Mouse (Mus musculus): ENCODE measurements around the gene Mical3. TPM values are rescaled to one million over a fixed set of nuclear protein-coding genes. Genes with fewer than 3 reads are reported as not detected.

The Mical3 gene
- polyA plus RNA-seq, 1 experiment from 2014 or later: 35.2 TPM

DNA sequence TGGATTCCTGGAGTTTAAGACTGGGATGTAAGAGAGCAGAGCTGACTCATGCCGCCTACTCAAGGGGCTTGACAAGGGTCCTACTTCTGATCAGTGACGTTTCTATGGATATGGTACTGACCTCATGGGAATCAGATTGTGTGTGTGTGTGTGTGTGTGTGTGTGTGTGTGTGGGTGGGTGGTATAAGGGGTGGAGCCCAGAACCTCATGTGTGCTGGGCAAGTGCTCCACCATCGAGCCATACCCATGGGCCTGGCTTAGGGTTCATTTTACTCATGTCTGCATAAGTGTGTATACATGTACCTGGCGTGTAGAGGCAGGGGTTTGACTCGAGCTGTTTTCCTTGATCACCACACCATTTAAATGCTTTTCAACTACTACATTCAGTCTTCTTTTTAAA lies 186.8 kb downstream of the Mical3 start:
- 88% methylated on average over 5 of the region's 5 CpGs for WGBS
- no peak for ATAC-seq (ENCODE audit: low FRiP score)
- H3K36me3 ChIP-seq: peaks cover 44% of the 10 kb centered on the region
- no peak overlapping the region for H3K4me3 ChIP-seq (replicated peaks)
- H3K9me3 ChIP-seq (replicated peaks): no peaks in the 10 kb centered on the region
- H3K27ac ChIP-seq (replicated peaks): no peak overlapping the region
- no peak overlapping the region for H3K9ac ChIP-seq (replicated peaks)
- no peaks in the 10 kb centered on the region for H3K4me1 ChIP-seq
- no peaks in the 10 kb centered on the region for H3K27me3 ChIP-seq (replicated peaks)
- H3K4me2 ChIP-seq: no peak overlapping the region

DNA sequence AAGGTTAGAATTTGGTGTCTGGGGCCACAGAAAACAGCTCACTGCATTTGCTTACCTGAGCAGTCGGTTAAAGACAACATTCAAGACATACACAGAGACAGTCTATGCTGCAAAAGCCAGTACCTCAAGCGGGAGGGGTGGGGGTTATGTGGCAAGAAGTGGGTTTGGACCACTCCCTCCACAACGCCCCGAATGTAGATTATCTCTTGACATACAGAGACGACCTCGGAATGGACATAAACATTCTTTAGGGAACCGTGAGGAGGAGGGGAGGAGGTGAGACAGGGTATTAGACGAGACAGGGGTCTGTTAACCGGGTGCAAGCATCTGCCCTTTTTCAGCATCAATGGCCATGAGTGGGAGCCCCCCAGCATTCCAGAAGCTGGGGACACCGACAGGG lies 187.2 kb downstream of the Mical3 start:
- H3K27ac ChIP-seq (replicated peaks): no peak overlapping the region
- H3K4me1 ChIP-seq: no peaks in the 10 kb centered on the region
- H3K27me3 ChIP-seq (replicated peaks): no peaks in the 10 kb centered on the region
- H3K4me3 ChIP-seq (replicated peaks): no peak overlapping the region
- no peak for ATAC-seq (ENCODE audit: low FRiP score)
- no peak overlapping the region for H3K4me2 ChIP-seq
- H3K9ac ChIP-seq (replicated peaks): no peak overlapping the region
- peaks cover 40% of the 10 kb centered on the region for H3K36me3 ChIP-seq
- 89% methylated on average over 10 of the region's 10 CpGs for WGBS
- no peaks in the 10 kb centered on the region for H3K9me3 ChIP-seq (replicated peaks)

DNA sequence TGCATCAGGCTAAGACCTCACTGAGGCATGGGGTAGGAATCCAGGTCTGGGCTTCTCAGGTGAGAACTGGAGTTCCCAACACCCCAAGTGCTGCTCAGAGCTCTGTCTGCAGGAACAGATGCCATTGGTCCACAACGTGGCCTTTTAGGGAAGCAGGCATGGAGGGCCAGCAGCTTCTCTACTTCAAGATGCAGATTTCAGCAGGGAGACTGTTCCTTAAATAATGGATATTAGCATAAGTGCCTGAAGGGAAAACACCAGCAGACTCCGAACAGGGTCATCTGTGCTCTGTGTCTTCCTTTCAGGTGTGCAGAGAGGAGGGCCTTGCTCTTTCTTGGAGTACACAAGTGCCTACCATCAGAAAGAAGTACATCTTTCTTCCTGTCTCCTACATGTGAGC lies 187.7 kb downstream of the Mical3 start:
- peaks cover 35% of the 10 kb centered on the region for H3K36me3 ChIP-seq
- H3K4me3 ChIP-seq (replicated peaks): no peak overlapping the region
- H3K4me1 ChIP-seq: no peaks in the 10 kb centered on the region
- ATAC-seq (ENCODE audit: low FRiP score): no peak
- H3K27ac ChIP-seq (replicated peaks): no peak overlapping the region
- 73% methylated on average over 2 of the region's 2 CpGs for WGBS
- no peak overlapping the region for H3K9ac ChIP-seq (replicated peaks)
- H3K9me3 ChIP-seq (replicated peaks): no peaks in the 10 kb centered on the region
- no peak overlapping the region for H3K4me2 ChIP-seq
- no peaks in the 10 kb centered on the region for H3K27me3 ChIP-seq (replicated peaks)

DNA sequence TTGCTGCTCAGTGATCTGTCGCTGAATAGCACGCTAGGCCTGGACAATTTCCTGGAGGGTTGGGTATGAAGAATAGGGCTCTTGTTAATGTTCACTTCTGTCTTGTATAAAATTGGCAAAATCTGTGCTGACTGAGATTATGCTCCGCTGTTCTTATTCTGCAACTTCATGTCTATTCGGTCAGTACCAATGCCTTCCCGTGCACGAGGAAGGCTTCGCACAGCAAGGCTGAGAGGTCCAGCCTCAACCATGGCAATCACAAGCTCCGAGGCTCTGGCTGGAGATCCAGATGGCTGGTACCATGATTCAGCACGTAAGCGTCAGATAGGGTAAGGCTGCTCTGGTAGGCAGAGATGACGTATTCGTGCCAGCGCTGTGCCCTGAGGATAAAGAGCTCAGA lies 189.2 kb downstream of the Mical3 start:
- no peaks in the 10 kb centered on the region for H3K9me3 ChIP-seq (replicated peaks)
- no peak overlapping the region for H3K4me2 ChIP-seq
- H3K27ac ChIP-seq (replicated peaks): no peak overlapping the region
- WGBS: 98% methylated on average over 13 of the region's 13 CpGs
- no peaks in the 10 kb centered on the region for H3K4me1 ChIP-seq
- no peaks in the 10 kb centered on the region for H3K27me3 ChIP-seq (replicated peaks)
- peaks cover 25% of the 10 kb centered on the region for H3K36me3 ChIP-seq
- H3K4me3 ChIP-seq (replicated peaks): no peak overlapping the region
- no peak for ATAC-seq (ENCODE audit: low FRiP score)
- no peak overlapping the region for H3K9ac ChIP-seq (replicated peaks)

DNA sequence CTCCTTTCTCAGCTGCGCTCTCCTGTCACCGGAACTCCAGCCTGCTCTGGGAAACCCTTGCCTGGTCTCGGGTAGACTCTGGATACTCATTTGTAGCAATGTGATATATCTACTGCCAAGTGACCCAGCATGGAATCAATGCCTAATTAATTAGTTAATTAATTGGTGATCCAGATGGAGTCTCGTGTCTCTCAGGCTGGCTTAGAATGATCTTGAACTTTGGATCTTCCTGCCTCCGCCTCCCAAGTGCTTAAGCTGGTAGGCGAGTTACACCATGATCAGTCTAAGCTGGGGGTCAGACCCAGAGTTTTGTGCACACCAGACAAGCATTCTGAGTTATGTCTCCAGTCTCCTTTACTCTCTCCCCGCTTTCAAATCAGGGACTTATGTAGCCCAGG lies 189.7 kb downstream of the Mical3 start:
- WGBS: 69% methylated on average over 7 of the region's 7 CpGs

DNA sequence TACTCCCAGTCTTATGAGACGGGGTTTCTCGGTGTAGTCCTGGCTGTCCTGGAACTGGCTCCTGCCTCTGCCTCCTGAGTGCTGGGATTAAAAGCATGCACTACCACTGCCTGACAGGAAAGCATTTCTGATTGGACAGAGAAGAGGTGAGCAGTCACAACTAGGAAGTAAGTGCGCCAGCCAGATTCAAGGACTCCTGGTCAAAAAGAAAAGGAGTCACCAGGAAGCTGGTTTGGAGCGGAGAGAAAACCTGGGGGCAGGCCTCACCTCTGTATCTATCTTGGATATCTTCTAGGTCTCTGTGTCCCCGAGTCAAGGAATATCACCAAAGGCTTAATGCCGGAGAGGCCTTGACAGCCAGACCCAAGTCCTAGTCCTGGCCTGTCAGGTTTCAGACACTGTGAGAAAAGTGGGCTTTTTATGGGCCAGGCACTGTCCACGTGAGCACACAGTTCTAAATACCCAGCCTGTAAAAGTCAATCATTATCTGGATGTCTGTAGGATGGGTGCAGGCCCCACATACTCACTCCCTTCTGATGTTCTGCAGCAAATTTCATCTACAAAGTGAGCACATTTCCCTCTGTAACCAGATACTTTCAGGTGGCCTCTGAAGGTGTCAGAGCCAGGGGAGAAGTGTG lies 190.2 kb downstream of the Mical3 start:
- no peak overlapping the region for H3K4me3 ChIP-seq (replicated peaks)
- no peak overlapping the region for H3K4me2 ChIP-seq
- peaks cover 17% of the 10 kb centered on the region for H3K36me3 ChIP-seq
- ATAC-seq (ENCODE audit: low FRiP score): no peak
- no peaks in the 10 kb centered on the region for H3K4me1 ChIP-seq
- H3K9ac ChIP-seq (replicated peaks): no peak overlapping the region
- H3K9me3 ChIP-seq (replicated peaks): no peaks in the 10 kb centered on the region
- H3K27ac ChIP-seq (replicated peaks): no peak overlapping the region
- H3K27me3 ChIP-seq (replicated peaks): no peaks in the 10 kb centered on the region
- 87% methylated on average over 7 of the region's 7 CpGs for whole genome bisulfite sequencing

More for the DNA sequence above, 189.7 kb downstream of the Mical3 start:
- no peak overlapping the region for H3K4me2 ChIP-seq
- no peak overlapping the region for H3K27ac ChIP-seq (replicated peaks)
- H3K9me3 ChIP-seq (replicated peaks): no peaks in the 10 kb centered on the region
- ATAC-seq (ENCODE audit: low FRiP score): no peak
- peaks cover 21% of the 10 kb centered on the region for H3K36me3 ChIP-seq
- H3K9ac ChIP-seq (replicated peaks): no peak overlapping the region
- no peaks in the 10 kb centered on the region for H3K4me1 ChIP-seq
- no peak overlapping the region for H3K4me3 ChIP-seq (replicated peaks)
- no peaks in the 10 kb centered on the region for H3K27me3 ChIP-seq (replicated peaks)

DNA sequence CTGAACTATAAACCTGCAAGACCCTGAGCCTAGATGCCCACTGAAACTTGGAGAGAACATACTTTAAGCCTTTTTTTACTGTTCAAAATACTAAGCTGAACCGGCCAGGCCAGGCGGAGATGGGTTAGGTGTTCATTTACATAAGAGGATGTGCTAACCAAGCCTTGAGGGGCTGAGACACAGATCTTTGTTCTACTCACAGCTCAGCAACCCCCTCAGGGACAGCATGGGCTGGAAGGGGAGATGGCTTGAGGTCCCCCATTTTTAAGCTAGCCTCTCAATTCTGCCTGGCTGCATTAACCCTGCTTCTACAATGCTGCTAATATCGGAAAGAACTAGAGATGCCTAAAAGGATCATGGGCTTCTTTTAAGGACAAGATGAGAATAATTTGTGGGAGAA lies 191.0 kb downstream of the Mical3 start:
- no peak overlapping the region for H3K9ac ChIP-seq (replicated peaks)
- H3K36me3 ChIP-seq: peaks cover 18% of the 10 kb centered on the region
- no peak overlapping the region for H3K27ac ChIP-seq (replicated peaks)
- H3K4me3 ChIP-seq (replicated peaks): no peak overlapping the region
- ATAC-seq (ENCODE audit: low FRiP score): no peak
- no peaks in the 10 kb centered on the region for H3K9me3 ChIP-seq (replicated peaks)
- H3K4me1 ChIP-seq: no peaks in the 10 kb centered on the region
- no peaks in the 10 kb centered on the region for H3K27me3 ChIP-seq (replicated peaks)
- WGBS: 82% methylated on average over 3 of the region's 3 CpGs
- no peak overlapping the region for H3K4me2 ChIP-seq

DNA sequence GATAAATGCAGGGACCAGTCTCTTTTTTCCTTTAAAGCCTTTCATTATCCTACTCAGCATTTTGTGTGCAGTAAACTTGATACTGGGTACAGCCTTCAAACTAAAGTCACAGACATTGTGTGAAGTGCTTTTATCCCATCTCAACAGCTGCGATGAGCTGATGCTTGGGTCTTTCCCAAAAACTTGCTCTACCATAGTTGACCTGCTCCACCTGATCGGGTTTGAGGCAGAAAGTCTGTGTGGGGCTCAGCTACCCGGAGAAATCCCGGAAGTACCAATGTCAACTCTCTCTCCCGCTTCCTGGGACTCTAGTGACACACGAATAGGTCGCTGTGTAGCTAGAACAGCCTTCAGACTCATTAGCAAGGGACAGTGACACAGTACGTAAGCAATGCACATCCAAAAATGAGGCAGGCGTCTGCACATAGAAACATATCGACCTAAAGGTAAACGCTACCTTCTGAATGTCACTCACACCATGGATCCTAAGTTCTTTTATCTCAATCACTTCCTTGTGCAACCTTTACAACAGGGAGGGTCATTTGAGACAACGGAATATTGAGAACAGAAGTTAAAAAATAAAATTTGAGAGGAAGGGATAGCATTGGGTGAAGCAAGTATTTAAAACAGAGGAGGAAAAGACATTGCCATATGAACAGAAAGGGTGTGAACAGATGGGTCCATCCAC lies 191.9 kb downstream of the Mical3 start:
- no peak overlapping the region for H3K4me2 ChIP-seq
- no peaks in the 10 kb centered on the region for H3K9me3 ChIP-seq (replicated peaks)
- WGBS: 96% methylated on average over 12 of the region's 12 CpGs
- no peak for ATAC-seq (ENCODE audit: low FRiP score)
- no peaks in the 10 kb centered on the region for H3K4me1 ChIP-seq
- peaks cover 27% of the 10 kb centered on the region for H3K36me3 ChIP-seq
- no peak overlapping the region for H3K4me3 ChIP-seq (replicated peaks)
- no peak overlapping the region for H3K9ac ChIP-seq (replicated peaks)
- no peaks in the 10 kb centered on the region for H3K27me3 ChIP-seq (replicated peaks)
- no peak overlapping the region for H3K27ac ChIP-seq (replicated peaks)

DNA sequence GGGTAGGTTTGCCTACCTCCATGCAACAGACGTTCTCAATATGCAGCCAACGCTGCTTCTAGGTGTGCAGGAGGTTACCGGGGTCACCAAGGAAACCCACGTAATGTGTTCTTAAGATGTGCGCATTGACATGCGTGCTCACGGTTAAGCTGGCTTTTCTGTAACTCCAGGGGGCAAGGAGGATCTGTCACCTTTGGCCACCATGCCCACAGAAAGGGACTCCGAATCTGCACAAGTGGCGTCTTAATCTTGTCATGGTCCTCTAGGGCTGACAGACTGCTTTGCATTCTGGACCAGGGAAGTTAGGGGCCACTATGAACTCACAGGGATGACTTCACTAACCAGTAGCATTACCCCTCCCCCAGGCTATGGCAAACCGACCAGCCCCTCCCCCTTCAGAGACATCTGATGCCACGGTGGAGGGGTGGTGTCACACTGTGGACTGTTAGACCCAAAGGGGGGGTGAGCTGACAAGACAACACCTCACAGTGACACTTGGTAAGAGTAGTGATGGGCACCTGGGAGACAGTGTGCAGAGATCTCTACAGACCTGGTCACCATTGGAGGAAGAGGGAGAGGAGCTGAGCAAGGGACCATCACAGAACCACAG lies 192.7 kb downstream of the Mical3 start:
- WGBS: 86% methylated on average over 11 of the region's 11 CpGs
- Histone ChIP-seq H3K4me2 (no peak overlapping the region), H3K27me3 (replicated peaks) (no peaks in the 10 kb centered on the region), H3K27ac (replicated peaks) (no peak overlapping the region), H3K9me3 (replicated peaks) (no peaks in the 10 kb centered on the region), H3K4me1 (no peaks in the 10 kb centered on the region), H3K36me3 (peaks cover 32% of the 10 kb centered on the region), H3K4me3 (replicated peaks) (no peak overlapping the region), H3K9ac (replicated peaks) (no peak overlapping the region)
- ATAC-seq (ENCODE audit: low FRiP score): no peak

DNA sequence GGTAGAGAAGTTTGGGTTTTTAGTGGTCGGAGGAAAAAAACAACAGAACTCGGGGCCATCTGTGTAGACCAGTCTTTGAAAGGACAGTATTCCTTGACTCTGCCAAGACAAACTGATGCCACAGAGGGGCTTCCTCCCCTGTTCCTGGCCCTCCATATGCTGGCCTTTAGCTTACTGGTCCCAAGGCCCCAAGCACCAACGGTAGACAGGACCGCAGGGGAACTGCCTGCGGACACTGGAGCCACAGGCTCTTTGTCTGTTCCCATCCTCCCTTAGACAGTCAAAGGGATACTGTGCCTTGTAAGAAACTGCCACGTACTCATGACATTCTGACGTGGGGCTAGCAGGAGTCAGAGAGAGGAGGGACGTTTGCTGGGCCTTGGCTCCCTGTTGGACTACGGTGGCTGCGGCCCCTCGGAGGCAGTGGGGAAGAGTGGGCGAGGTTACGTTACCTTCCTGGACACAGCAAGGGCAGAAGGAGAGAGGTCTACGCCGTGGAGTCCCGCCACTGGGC lies 193.6 kb downstream of the Mical3 start:
- Histone ChIP-seq H3K4me2 (no peak overlapping the region), H3K4me3 (replicated peaks) (no peak overlapping the region), H3K27me3 (replicated peaks) (no peaks in the 10 kb centered on the region), H3K9ac (replicated peaks) (no peak overlapping the region), H3K4me1 (no peaks in the 10 kb centered on the region), H3K36me3 (peaks cover 39% of the 10 kb centered on the region), H3K9me3 (replicated peaks) (no peaks in the 10 kb centered on the region), H3K27ac (replicated peaks) (no peak overlapping the region)
- WGBS: 82% methylated on average over 16 of the region's 16 CpGs
- no peak for ATAC-seq (ENCODE audit: low FRiP score)

DNA sequence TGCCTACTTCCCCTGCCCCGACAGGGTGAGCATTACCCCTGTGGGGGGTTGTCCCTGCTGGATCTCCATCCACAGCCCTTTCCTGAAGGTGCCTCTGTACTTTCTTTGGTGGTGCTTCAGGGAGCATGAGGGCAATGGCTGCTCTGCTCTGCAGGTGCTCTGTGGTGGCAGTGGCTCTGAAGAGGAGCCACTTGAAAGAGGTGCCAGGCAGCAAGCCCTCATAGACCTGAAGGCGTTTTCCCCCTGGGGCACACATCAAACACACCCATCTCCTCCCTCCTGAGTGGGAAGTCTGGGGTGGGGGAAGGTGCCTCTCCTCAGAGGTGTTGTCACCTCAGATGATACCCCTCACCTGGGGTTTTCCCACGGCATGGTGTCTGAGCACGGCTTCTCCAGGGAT lies 196.6 kb downstream of the Mical3 start:
- no peak overlapping the region for H3K27ac ChIP-seq (replicated peaks)
- H3K27me3 ChIP-seq (replicated peaks): no peaks in the 10 kb centered on the region
- H3K4me1 ChIP-seq: no peaks in the 10 kb centered on the region
- H3K9me3 ChIP-seq (replicated peaks): no peaks in the 10 kb centered on the region
- H3K9ac ChIP-seq (replicated peaks): no peak overlapping the region
- 90% methylated on average over 4 of the region's 4 CpGs for WGBS
- peaks cover 56% of the 10 kb centered on the region for H3K36me3 ChIP-seq
- ATAC-seq (ENCODE audit: low FRiP score): no peak
- no peak overlapping the region for H3K4me2 ChIP-seq
- no peak overlapping the region for H3K4me3 ChIP-seq (replicated peaks)

DNA sequence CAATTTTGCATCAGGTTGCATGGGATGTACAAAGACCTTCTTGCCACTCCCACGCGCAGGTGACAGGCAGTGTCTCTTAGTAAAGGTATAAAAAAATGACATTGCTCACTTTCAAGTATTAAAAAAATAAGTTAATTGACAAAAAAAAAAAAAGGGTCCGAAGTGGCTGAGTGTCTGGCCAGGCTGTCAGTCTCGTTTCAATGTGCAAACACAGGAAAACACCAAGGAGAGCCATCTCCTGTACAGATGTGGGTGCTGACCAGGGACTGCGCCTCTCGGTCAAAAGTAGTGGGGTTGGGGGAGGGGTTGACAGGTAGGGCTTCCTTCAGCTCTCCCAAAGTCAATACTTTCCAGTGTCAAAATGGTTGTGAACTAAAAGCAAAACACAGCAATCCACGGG lies 197.1 kb downstream of the Mical3 start:
- no peaks in the 10 kb centered on the region for H3K4me1 ChIP-seq
- H3K9ac ChIP-seq (replicated peaks): no peak overlapping the region
- no peak for ATAC-seq (ENCODE audit: low FRiP score)
- no peaks in the 10 kb centered on the region for H3K9me3 ChIP-seq (replicated peaks)
- no peak overlapping the region for H3K27ac ChIP-seq (replicated peaks)
- peaks cover 61% of the 10 kb centered on the region for H3K36me3 ChIP-seq
- H3K27me3 ChIP-seq (replicated peaks): no peaks in the 10 kb centered on the region
- no peak overlapping the region for H3K4me2 ChIP-seq
- no peak overlapping the region for H3K4me3 ChIP-seq (replicated peaks)
- WGBS: 89% methylated on average over 7 of the region's 7 CpGs
